In the genomic region with DNA sequence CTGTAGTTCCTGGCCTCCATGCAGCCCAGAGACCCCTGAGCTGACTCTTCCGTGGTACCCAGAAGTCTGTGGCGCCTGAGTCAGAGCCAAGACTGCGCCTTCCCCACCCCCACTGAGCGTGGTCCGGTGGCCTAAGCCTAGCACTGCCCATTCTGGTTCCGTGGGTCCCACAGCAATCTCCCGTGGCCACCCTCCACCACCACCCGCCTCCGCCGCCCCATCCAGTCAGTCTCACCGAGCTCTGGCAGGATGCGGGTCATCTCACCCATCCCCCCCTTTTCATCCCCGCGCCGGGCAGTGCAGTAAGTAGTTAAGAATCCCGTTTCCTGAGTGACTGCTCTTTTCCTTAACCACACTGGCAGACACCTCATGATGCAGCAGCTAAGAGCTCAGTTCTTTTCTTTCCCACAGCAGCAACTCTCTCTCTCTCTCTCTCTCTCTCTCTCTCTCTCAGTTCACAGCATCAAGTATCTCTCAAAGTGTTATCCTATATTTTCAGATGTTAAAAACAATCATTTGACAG, we compare ENCODE assay signal across 13 mouse cellular contexts. TPM values are rescaled to one million over a fixed set of nuclear protein-coding genes. Genes with fewer than 3 reads are reported as not detected.
DNase-seq lines count a peak whose midpoint lies in the region; ATAC-seq and TF ChIP-seq lines count a peak whose summit lies in the region.
"Had no signal": no experiment of that assay in that cellular context is flagged by ENCODE, and none has a peak within 500 bp of the region (broad histone marks: within the 10 kb centered on the region; RNA-seq: fewer than 3 reads in every experiment).

No protein-coding gene starts in this region.

- H3K27ac ChIP-seq in heart, embryonic 11.5 days (ENCODE audit: low read depth, low read length): no peak overlapping the region
- peak overlapping the region; percentile 32 for H3K27ac ChIP-seq in bone marrow, adult 2 months (ENCODE audit: control insufficient read depth, insufficient read depth, low read depth, low read length, poor library complexity)
- no peak overlapping the region for H3K27ac ChIP-seq in stomach, embryonic 15.5 days
- H3K27ac ChIP-seq: heart, adult 2 months; lung, embryonic 15.5 days had no signal

- no peak overlapping the region for H3K4me3 ChIP-seq in heart, embryonic 11.5 days (ENCODE audit: low read depth, low read length)
- H3K4me3 ChIP-seq in bone marrow, adult 2 months (replicated peaks; ENCODE audit: control insufficient read depth, low read depth, low read length): no peak overlapping the region
- H3K4me3 ChIP-seq in stomach, embryonic 15.5 days (replicated peaks): no peak overlapping the region
- H3K4me3 ChIP-seq: heart, adult 2 months; lung, embryonic 15.5 days; myocyte had no signal

- no peak for DNase-seq in heart, postnatal 14 days
- peak; percentile 19 for DNase-seq in lung, postnatal 10 days
- no peak for DNase-seq in lung, adult 18-20 months
- DNase-seq in gastrocnemius, postnatal 4 days (ENCODE audit: low spot score in 2 of 2): no peak
- no peak for DNase-seq in thymus, postnatal 10 days (ENCODE audit: low spot score in 2 of 2)
- DNase-seq: heart, adult 2 months; kidney, adult 9 months had no signal

- 0 out of 2 replicates have a peak, but pooled peaks have one; percentile 7 for TF ChIP-seq POLR2A in bone marrow, adult 2 months (IDR thresholded peaks at IDR 0.05; ENCODE audit: borderline replicate concordance, control insufficient read depth, low read depth, low read length)

- intact Hi-C loops in heart, postnatal 14 days (cut with DNase I): no loop called here

- H3K27me3 ChIP-seq in heart, embryonic 11.5 days (ENCODE audit: control insufficient read depth, insufficient read depth, low read length): no peaks in the 10 kb centered on the region
- no peaks in the 10 kb centered on the region for H3K27me3 ChIP-seq in stomach, embryonic 15.5 days (replicated peaks)
- H3K27me3 ChIP-seq: lung, embryonic 15.5 days had no signal

- no peaks in the 10 kb centered on the region for H3K9me3 ChIP-seq in heart, embryonic 11.5 days (replicated peaks; ENCODE audit: control insufficient read depth, low read length)
- no peaks in the 10 kb centered on the region for H3K9me3 ChIP-seq in stomach, embryonic 15.5 days
- H3K9me3 ChIP-seq: lung, embryonic 15.5 days had no signal

- TF ChIP-seq CTCF in bone marrow, adult 2 months (IDR thresholded peaks at IDR 0.05; ENCODE audit: control insufficient read depth, insufficient read depth, low read length): no peak

- 57% methylated on average over 16 of the region's 16 CpGs for WGBS in heart, embryonic 11.5 days (ENCODE audit: insufficient replicate concordance)
- 78% methylated on average over 16 of the region's 16 CpGs for WGBS in bone marrow, adult 2 months
- 69% methylated on average over 16 of the region's 16 CpGs for WGBS in stomach, embryonic 15.5 days

- peak; percentile 63; the same call in 1 of the 2 replicates for ATAC-seq in heart, embryonic 11.5 days (replicated peaks; ENCODE audit: insufficient number of reproducible peaks, low FRiP score, low TSS enrichment)
- peak; percentile 27; the same call in 1 of the 2 replicates for ATAC-seq in stomach, embryonic 15.5 days (ENCODE audit: insufficient read depth, low FRiP score, low read depth)
- ATAC-seq: forebrain, embryonic 14.5 days had no signal

- 0 out of 2 replicates have a peak overlapping the region, but pooled peaks have one; percentile 3 for H3K4me2 ChIP-seq in heart, embryonic 11.5 days
- H3K4me2 ChIP-seq in stomach, embryonic 15.5 days: no peak overlapping the region
- H3K4me2 ChIP-seq: lung, embryonic 15.5 days had no signal

- 0 out of 2 replicates have a peak, but pooled peaks cover 4% of the 10 kb centered on the region for H3K4me1 ChIP-seq in heart, embryonic 11.5 days (ENCODE audit: control insufficient read depth, insufficient read depth, low read length)
- H3K4me1 ChIP-seq in bone marrow, adult 2 months (ENCODE audit: control insufficient read depth, insufficient read depth, low read length): peaks cover 1% of the 10 kb centered on the region
- no peaks in the 10 kb centered on the region for H3K4me1 ChIP-seq in stomach, embryonic 15.5 days

- no peak overlapping the region for H3K9ac ChIP-seq in heart, embryonic 11.5 days (ENCODE audit: low read depth, low read length)
- H3K9ac ChIP-seq in stomach, embryonic 15.5 days: no peak overlapping the region
- H3K9ac ChIP-seq: lung, embryonic 15.5 days had no signal

- no peaks in the 10 kb centered on the region for H3K36me3 ChIP-seq in heart, embryonic 11.5 days (ENCODE audit: control insufficient read depth, insufficient read depth, low read length)
- no peaks in the 10 kb centered on the region for H3K36me3 ChIP-seq in stomach, embryonic 15.5 days
- H3K36me3 ChIP-seq: lung, embryonic 15.5 days had no signal

RNA-seq across cellular contexts. Expression of a gene that starts 22.6 kb away (rescaled TPM):
- polyA plus RNA-seq in heart, embryonic 11.5 days (2014; fragmentation: Nextera tagmentation; extraction: Ambion mirVana): 79.6 and 85.3 TPM in 2 replicates
- total RNA-seq in heart, postnatal 14 days (2021): 10 to 100 TPM; 62.6 to 68.7 TPM
- 65.0 and 101 TPM in 2 replicates for polyA plus RNA-seq in bone marrow, adult 2 months (2011; ENCODE audit: insufficient read depth, insufficient read length, low replicate concordance, missing spikeins)
- polyA plus RNA-seq in stomach, embryonic 15.5 days (2015; fragmentation: Nextera tagmentation; extraction: Ambion mirVana): 83.1 and 84.7 TPM in 2 replicates
- 10 to 100 TPM; 79.1 to 88.6 TPM for total RNA-seq in gastrocnemius, postnatal 4 days (2021)

RNA-seq across cellular contexts. Expression of a gene that starts 51.0 kb away (rescaled TPM):
- 200 and 209 TPM in 2 replicates for polyA plus RNA-seq in heart, embryonic 11.5 days (2014; fragmentation: Nextera tagmentation; extraction: Ambion mirVana)
- 10 to 100 TPM; 50.1 to 51.6 TPM for total RNA-seq in heart, postnatal 14 days (2021)
- 78.1 and 83.6 TPM in 2 replicates for polyA plus RNA-seq in bone marrow, adult 2 months (2011; ENCODE audit: insufficient read depth, insufficient read length, low replicate concordance, missing spikeins)
- polyA plus RNA-seq in stomach, embryonic 15.5 days (2015; fragmentation: Nextera tagmentation; extraction: Ambion mirVana): 224 and 239 TPM in 2 replicates
- 10 to 100 TPM; 75.4 to 84.5 TPM for total RNA-seq in gastrocnemius, postnatal 4 days (2021)
